Mouse (Mus musculus) activated CD4-positive, CD25-positive, alpha-beta regulatory T cell, adult 9 weeks (primary cell): ENCODE measurements around the gene Zfp385b. TPM values are rescaled to one million over a fixed set of nuclear protein-coding genes. Genes with fewer than 3 reads are reported as not detected.

Source experiments
- polyA plus RNA-seq: library from polyadenylated mRNA; unstranded; fragments of 100-300 nt; shearing (Covaris generic); gene quantifications from one replicate; pipeline ENCODE4 v1.2.1, GENCODE M21; 2017

The Zfp385b gene
- polyA plus RNA-seq, result not detected

DNA sequence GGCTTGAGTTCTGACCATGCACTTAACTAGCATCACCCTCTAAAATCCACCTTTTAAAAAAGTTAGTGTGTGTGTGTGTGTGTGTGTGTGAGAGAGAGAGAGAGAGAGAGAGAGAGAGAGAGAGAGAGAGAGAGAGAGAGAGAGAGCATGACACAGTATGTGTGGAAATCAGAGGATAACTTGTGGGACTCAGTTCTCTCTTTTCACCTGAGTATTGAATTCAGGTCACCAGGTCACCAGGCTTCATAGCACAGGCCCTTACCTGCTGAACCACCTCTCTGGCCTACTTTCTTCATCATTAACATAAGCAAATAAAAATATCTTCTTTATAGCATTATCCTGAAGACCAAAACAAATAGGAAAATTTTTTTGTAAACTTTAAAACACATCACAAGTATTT is at the start of gene Zfp385b:
Gene Zfp385b, minus strand, starts transcription at position 101 of the 400 bp plus-strand sequence.

Other genes starting within 250 kb of the Zfp385b start
- 41.1 TPM for gene Cwc22, start 126.7 kb upstream of the Zfp385b start, polyA plus RNA-seq